Mouse (Mus musculus) stomach, embryonic 16.5 days (tissue): Measurements from ENCODE around the gene Fanca. TPM values are rescaled to one million over a fixed set of nuclear protein-coding genes. Genes with fewer than 3 reads are reported as not detected.
A peak's percentile ranks its signal among the peaks of the same experiment; 100 is the strongest.
"Not testable (repeated sequence)": the region's sequence is repeated elsewhere in the genome, so short reads cannot be mapped to it uniquely, and the experiment has no call there.

Source experiments
- ATAC-seq: fragments of 200-750 bp; cut with Nextera tagmentation; 2 replicates; pipeline ENCODE4 v1.8.0; 2017; ENCODE audit warnings: moderate number of reproducible peaks, moderate TSS enrichment; ENCODE audit not compliant: insufficient read depth, low FRiP score
- H3K27ac ChIP-seq: fragments of 300-500 bp; sonication (generic); 2 replicates; pipeline ENCODE4 v1.5.1; 2014; ENCODE audit warnings: low read length
- H3K27me3 ChIP-seq: fragments of 300-500 bp; sonication (generic); 2 replicates; pipeline ENCODE4 v1.6.1; 2014; ENCODE audit warnings: low read length, control low read depth, mixed read lengths; ENCODE audit not compliant: control insufficient read depth, insufficient read depth
- H3K36me3 ChIP-seq: fragments of 300-500 bp; sonication (generic); 2 replicates; pipeline ENCODE4 v1.6.1; 2014; ENCODE audit warnings: low read length; ENCODE audit not compliant: control insufficient read depth, insufficient read depth
- H3K4me1 ChIP-seq: fragments of 300-500 bp; sonication (generic); 2 replicates; pipeline ENCODE4 v1.6.1; 2014; ENCODE audit warnings: low read length, control low read depth, mixed read lengths; ENCODE audit not compliant: control insufficient read depth, insufficient read depth
- H3K4me2 ChIP-seq: fragments of 300-500 bp; sonication (generic); 2 replicates; pipeline ENCODE4 v1.6.1; 2014; ENCODE audit warnings: low read depth, low read length, mixed read lengths
- H3K4me3 ChIP-seq: fragments of 300-500 bp; sonication (generic); replicated peaks from 2 replicates; pipeline ENCODE4 v1.5.1; 2014; ENCODE audit warnings: mild to moderate bottlenecking, low read length
- H3K9ac ChIP-seq: fragments of 300-500 bp; sonication (generic); 2 replicates; pipeline ENCODE4 v1.6.1; 2014; ENCODE audit warnings: low read length
- H3K9me3 ChIP-seq: fragments of 300-500 bp; sonication (generic); replicated peaks from 2 replicates; pipeline ENCODE4 v1.6.1; 2016; ENCODE audit warnings: low read length, control low read depth; ENCODE audit not compliant: control insufficient read depth
- WGBS: fragments of 180-500 bp; shearing (Covaris S2); extraction: QIAGEN DNeasy Blood & Tissue Kit; methylation state at CpG from one replicate; pipeline ENCODE4 v1.1.7; 2014; 5-methylcytosine and 5-hydroxymethylcytosine counted together
- polyA plus RNA-seq: library from polyadenylated mRNA; unstranded; fragments of >200 nt; fragmentation: Nextera tagmentation; extraction: Ambion mirVana; gene quantifications from 2 replicates; pipeline ENCODE4 v1.2.1, GENCODE M21; 2015

Fanca gene
- polyA plus RNA-seq, 1 experiment from 2014 or later = 18.1 TPM

- Histone ChIP-seq H3K4me3 (peak within 1 kb of the TSS; percentile 61), H3K4me2 (peak within 1 kb of the TSS; percentile 94), H3K4me1 (peaks cover 6% of the 10 kb centered on the region; the same call in 1 of the 2 replicates), H3K9me3 (no peaks in the 10 kb centered on the region), H3K36me3 (no peaks in the 10 kb centered on the region), H3K27ac (no peak within 1 kb of the TSS), H3K9ac (peak within 1 kb of the TSS; percentile 74), H3K27me3 (peaks cover 6% of the 10 kb centered on the region; the same call in 1 of the 2 replicates)
- WGBS = 1% methylated on average over 57 of the region's 57 CpGs
- ATAC-seq = peak; percentile 93
Measured at GRCm38 (mm10) chr8:123235520-123236497, 82.6 kb downstream of the Fanca start, which contains the start of gene Spata2l. TSS of gene Spata2l (minus strand) at chr8:123236233.

GRCm38 (mm10) chr8:123234918-123235519 is 83.4 kb downstream of the Fanca start:
- Histone ChIP-seq H3K36me3 (no peaks in the 10 kb centered on the region), H3K4me2 (peak overlapping the region; percentile 94), H3K4me3 (peak overlapping the region; percentile 61), H3K9ac (peak overlapping the region; percentile 74), H3K9me3 (no peaks in the 10 kb centered on the region), H3K27ac (no peak overlapping the region), H3K27me3 (peaks cover 6% of the 10 kb centered on the region; the same call in 1 of the 2 replicates), H3K4me1 (peaks cover 6% of the 10 kb centered on the region; the same call in 1 of the 2 replicates)
- WGBS = 26% methylated on average over 13 of the region's 13 CpGs
- ATAC-seq = no peak

- Histone ChIP-seq H3K36me3 (no peaks in the 10 kb centered on the region), H3K27ac (no peak overlapping the region), H3K27me3 (peaks cover 6% of the 10 kb centered on the region; the same call in 1 of the 2 replicates), H3K4me2 (no peak overlapping the region), H3K9ac (no peak overlapping the region), H3K4me3 (no peak overlapping the region), H3K4me1 (peaks cover 6% of the 10 kb centered on the region; the same call in 1 of the 2 replicates), H3K9me3 (no peaks in the 10 kb centered on the region)
- no peak for ATAC-seq
- WGBS = 78% methylated on average over 11 of the region's 11 CpGs
Measured at GRCm38 (mm10) chr8:123233760-123234159, 84.6 kb downstream of the Fanca start.

GRCm38 (mm10) chr8:123233300-123233699 is 85.1 kb downstream of the Fanca start:
- Histone ChIP-seq H3K27me3 (peaks cover 6% of the 10 kb centered on the region; the same call in 1 of the 2 replicates), H3K4me3 (no peak overlapping the region), H3K4me2 (no peak overlapping the region), H3K9me3 (no peaks in the 10 kb centered on the region), H3K36me3 (no peaks in the 10 kb centered on the region), H3K9ac (no peak overlapping the region), H3K27ac (no peak overlapping the region), H3K4me1 (peaks cover 6% of the 10 kb centered on the region; the same call in 1 of the 2 replicates)
- 49% methylated on average over 13 of the region's 13 CpGs for WGBS
- no peak for ATAC-seq

GRCm38 (mm10) chr8:123232553-123232952 is 85.8 kb downstream of the Fanca start:
- H3K9me3 ChIP-seq = no peaks in the 10 kb centered on the region
- no peak overlapping the region for H3K4me2 ChIP-seq
- H3K4me1 ChIP-seq = peaks cover 6% of the 10 kb centered on the region; the same call in 1 of the 2 replicates
- H3K4me3 ChIP-seq = no peak overlapping the region
- no peak overlapping the region for H3K9ac ChIP-seq
- no peak for ATAC-seq
- 28% methylated on average over 7 of the region's 7 CpGs for WGBS
- H3K27ac ChIP-seq = no peak overlapping the region
- peaks cover 6% of the 10 kb centered on the region; the same call in 1 of the 2 replicates for H3K27me3 ChIP-seq
- no peaks in the 10 kb centered on the region for H3K36me3 ChIP-seq

GRCm38 (mm10) chr8:123231742-123232141 is 86.6 kb downstream of the Fanca start:
- no peak for ATAC-seq
- H3K36me3 ChIP-seq = no peaks in the 10 kb centered on the region
- H3K9ac ChIP-seq = no peak overlapping the region
- H3K9me3 ChIP-seq = no peaks in the 10 kb centered on the region
- peaks cover 6% of the 10 kb centered on the region; the same call in 1 of the 2 replicates for H3K27me3 ChIP-seq
- 47% methylated on average over 5 of the region's 5 CpGs for WGBS
- H3K4me3 ChIP-seq = no peak overlapping the region
- peaks cover 6% of the 10 kb centered on the region; the same call in 1 of the 2 replicates for H3K4me1 ChIP-seq
- no peak overlapping the region for H3K4me2 ChIP-seq
- H3K27ac ChIP-seq = no peak overlapping the region

- not testable (repeated sequence) for H3K27me3 ChIP-seq, H3K4me2 ChIP-seq, H3K9ac ChIP-seq, H3K27ac ChIP-seq, H3K9me3 ChIP-seq, H3K4me3 ChIP-seq, ATAC-seq, H3K4me1 ChIP-seq, H3K36me3 ChIP-seq
- WGBS = 75% methylated on average over 11 of the region's 11 CpGs
Measured at GRCm38 (mm10) chr8:123230326-123230725, 88.0 kb downstream of the Fanca start.

- H3K4me1 ChIP-seq = peaks cover 12% of the 10 kb centered on the region
- no peak overlapping the region for H3K27ac ChIP-seq
- no peaks in the 10 kb centered on the region for H3K27me3 ChIP-seq
- ATAC-seq = no peak
- WGBS = 100% methylated on average over 1 of the region's 1 CpGs
- no peak overlapping the region for H3K4me3 ChIP-seq
- no peaks in the 10 kb centered on the region for H3K36me3 ChIP-seq
- no peak overlapping the region for H3K4me2 ChIP-seq
- no peak overlapping the region for H3K9ac ChIP-seq
- H3K9me3 ChIP-seq = no peaks in the 10 kb centered on the region
Measured at GRCm38 (mm10) chr8:123228416-123228815, 90.0 kb downstream of the Fanca start.
